Mouse (Mus musculus) stomach, postnatal 0 days (tissue): Measurements from ENCODE around the gene Aldh3a2. TPM values are rescaled to one million over a fixed set of nuclear protein-coding genes. Genes with fewer than 3 reads are reported as not detected.
"Not testable (repeated sequence)": the region's sequence is repeated elsewhere in the genome, so short reads cannot be mapped to it uniquely, and the experiment has no call there.

Source experiments
- ATAC-seq: fragments of 200-750 bp; cut with Nextera tagmentation; 2 replicates; pipeline ENCODE4 v1.8.0; 2017; ENCODE audit not compliant: low FRiP score, low TSS enrichment
- DNase-seq: peaks from one replicate; pipeline ENCODE4 v3.0.0-alpha.2; 2016; ENCODE audit warnings: low spot score
- H3K27ac ChIP-seq: fragments of 300-500 bp; sonication (generic); replicated peaks from 2 replicates; pipeline ENCODE4 v1.5.1; 2014; ENCODE audit warnings: mild to moderate bottlenecking, control low read depth
- H3K27me3 ChIP-seq: fragments of 300-500 bp; sonication (generic); 2 replicates; pipeline ENCODE4 v1.6.1; 2014; ENCODE audit warnings: low read length; ENCODE audit not compliant: control insufficient read depth, insufficient read depth
- H3K36me3 ChIP-seq: fragments of 300-500 bp; sonication (generic); 2 replicates; pipeline ENCODE4 v1.6.1; 2014; ENCODE audit warnings: low read length, mixed read lengths; ENCODE audit not compliant: control insufficient read depth, insufficient read depth
- H3K4me1 ChIP-seq: fragments of 300-500 bp; sonication (generic); replicated peaks from 2 replicates; pipeline ENCODE4 v1.6.1; 2014; ENCODE audit warnings: antibody characterized with exemption; ENCODE audit not compliant: control insufficient read depth, insufficient read depth
- H3K4me2 ChIP-seq: fragments of 300-500 bp; sonication (generic); replicated peaks from 2 replicates; pipeline ENCODE4 v1.6.1; 2014; ENCODE audit warnings: low read depth, mild to moderate bottlenecking, control low read depth, moderate library complexity
- H3K4me3 ChIP-seq: fragments of 300-500 bp; sonication (generic); 2 replicates; pipeline ENCODE4 v1.5.1; 2014; ENCODE audit warnings: low read depth, low read length, control low read depth
- H3K9ac ChIP-seq: fragments of 300-500 bp; sonication (generic); 2 replicates; pipeline ENCODE4 v1.6.1; 2014; ENCODE audit warnings: mild to moderate bottlenecking, low read length, control low read depth, mixed read lengths
- H3K9me3 ChIP-seq: fragments of 300-500 bp; sonication (generic); 2 replicates; pipeline ENCODE4 v1.6.1; 2016; ENCODE audit warnings: low read length; ENCODE audit not compliant: control insufficient read depth
- CTCF ChIP-seq: IDR thresholded peaks from 2 replicates; pipeline ENCODE4 v1.5.1; 2016; ENCODE audit warnings: antibody characterized with exemption, low read depth, mild to moderate bottlenecking, moderate library complexity
- EP300 ChIP-seq: optimal IDR thresholded peaks from 2 replicates; pipeline ENCODE3; 2016; ENCODE audit warnings: antibody characterized with exemption
- WGBS: fragments of 180-500 bp; shearing (Covaris S2); extraction: QIAGEN DNeasy Blood & Tissue Kit; methylation state at CpG from one replicate; pipeline ENCODE4 v1.1.7; 2014; 5-methylcytosine and 5-hydroxymethylcytosine counted together
- polyA plus RNA-seq: library from polyadenylated mRNA; unstranded; fragments of >200 nt; fragmentation: Nextera tagmentation; extraction: Ambion mirVana; gene quantifications from 2 replicates; pipeline ENCODE4 v1.2.1, GENCODE M21; 2015

Aldh3a2 gene
- polyA plus RNA-seq: 68.0 and 68.4 TPM in 2 replicates

GRCm38 (mm10) chr11:61266551-61267533 lies at the start of gene Aldh3a2:
Aldh3a2 (minus strand) TSS chr11:61267464.
- Histone ChIP-seq H3K36me3 (peaks cover 5% of the 10 kb centered on the region; the same call in 1 of the 2 replicates), H3K4me3 (peak within 1 kb of the TSS; percentile 69), H3K9ac (peak within 1 kb of the TSS; percentile 81), H3K4me1 (no peaks in the 10 kb centered on the region; the same call in 1 of the 2 replicates), H3K4me2 (peak within 1 kb of the TSS; percentile 61), H3K9me3 (no peaks in the 10 kb centered on the region), H3K27ac (peak within 1 kb of the TSS; percentile 99), H3K27me3 (no peaks in the 10 kb centered on the region)
- under 1% methylated on average over 57 of the region's 58 CpGs for WGBS
- peak; percentile 97 for DNase-seq
- TF ChIP-seq EP300: no peak
- TF ChIP-seq CTCF: peak; percentile 25; the same call in 1 of the 2 replicates
- ATAC-seq: peak; percentile 97

- TF ChIP-seq CTCF (no peak), EP300 (no peak)
- H3K4me2 ChIP-seq: no peak overlapping the region
- 35% methylated on average over 2 of the region's 2 CpGs for WGBS
Observed at GRCm38 (mm10) chr11:61316864-61317263, 49.6 kb upstream of the Aldh3a2 start.

GRCm38 (mm10) chr11:61310321-61310720 lies 43.1 kb upstream of the Aldh3a2 start:
- ATAC-seq: no peak
- Histone ChIP-seq H3K9me3 (no peaks in the 10 kb centered on the region), H3K27ac (no peak overlapping the region), H3K27me3 (no peaks in the 10 kb centered on the region), H3K9ac (no peak overlapping the region), H3K4me1 (no peaks in the 10 kb centered on the region), H3K36me3 (no peaks in the 10 kb centered on the region), H3K4me3 (no peak overlapping the region), H3K4me2 (no peak overlapping the region)
- WGBS: 51% methylated on average over 7 of the region's 7 CpGs
- TF ChIP-seq CTCF: no peak
- no peak for TF ChIP-seq EP300
- no peak for DNase-seq

More at GRCm38 (mm10) chr11:61316864-61317263, 49.6 kb upstream of the Aldh3a2 start:
- H3K4me1 ChIP-seq: no peaks in the 10 kb centered on the region
- H3K27ac ChIP-seq: no peak overlapping the region
- H3K9ac ChIP-seq: no peak overlapping the region
- H3K36me3 ChIP-seq: no peaks in the 10 kb centered on the region
- H3K27me3 ChIP-seq: no peaks in the 10 kb centered on the region
- no peaks in the 10 kb centered on the region for H3K9me3 ChIP-seq
- no peak overlapping the region for H3K4me3 ChIP-seq
- ATAC-seq: no peak
- DNase-seq: no peak

- Histone ChIP-seq H3K27me3 (no peaks in the 10 kb centered on the region), H3K9ac (no peak overlapping the region), H3K4me1 (no peaks in the 10 kb centered on the region), H3K36me3 (no peaks in the 10 kb centered on the region), H3K9me3 (no peaks in the 10 kb centered on the region), H3K4me2 (no peak overlapping the region), H3K4me3 (no peak overlapping the region), H3K27ac (no peak overlapping the region)
- DNase-seq (no peak), ATAC-seq (no peak)
- TF ChIP-seq CTCF: no peak
- no peak for TF ChIP-seq EP300
- WGBS: 60% methylated on average over 12 of the region's 12 CpGs
Observed at GRCm38 (mm10) chr11:61309831-61310230, 42.6 kb upstream of the Aldh3a2 start.

- no peak overlapping the region for H3K4me3 ChIP-seq
- TF ChIP-seq EP300 (no peak), CTCF (no peak)
- no peak overlapping the region for H3K27ac ChIP-seq
- no peak overlapping the region for H3K9ac ChIP-seq
- ATAC-seq (peak; percentile 68), DNase-seq (no peak)
- no peaks in the 10 kb centered on the region for H3K4me1 ChIP-seq
- H3K9me3 ChIP-seq: no peaks in the 10 kb centered on the region
- no peak overlapping the region for H3K4me2 ChIP-seq
- 44% methylated on average over 7 of the region's 7 CpGs for WGBS
- no peaks in the 10 kb centered on the region for H3K36me3 ChIP-seq
- H3K27me3 ChIP-seq: no peaks in the 10 kb centered on the region
Observed at GRCm38 (mm10) chr11:61307795-61308194, 40.5 kb upstream of the Aldh3a2 start.

- H3K4me2 ChIP-seq: no peak overlapping the region
- H3K4me3 ChIP-seq: no peak overlapping the region
- peaks cover 1% of the 10 kb centered on the region; the same call in 1 of the 2 replicates for H3K4me1 ChIP-seq
- no peaks in the 10 kb centered on the region for H3K36me3 ChIP-seq
- 73% methylated on average over 4 of the region's 4 CpGs for WGBS
- no peak overlapping the region for H3K27ac ChIP-seq
- no peaks in the 10 kb centered on the region for H3K9me3 ChIP-seq
- no peak for DNase-seq
- no peak for ATAC-seq
- no peak overlapping the region for H3K9ac ChIP-seq
- TF ChIP-seq EP300: no peak
- TF ChIP-seq CTCF: peak; percentile 61
- no peaks in the 10 kb centered on the region for H3K27me3 ChIP-seq
Observed at GRCm38 (mm10) chr11:61305377-61305776, 38.1 kb upstream of the Aldh3a2 start.

- DNase-seq, H3K27me3 ChIP-seq, H3K36me3 ChIP-seq, H3K27ac ChIP-seq, H3K9me3 ChIP-seq, H3K4me1 ChIP-seq, H3K9ac ChIP-seq, H3K4me2 ChIP-seq, ATAC-seq, H3K4me3 ChIP-seq: not testable (repeated sequence)
- 99% methylated on average over 5 of the region's 10 CpGs for WGBS
Observed at GRCm38 (mm10) chr11:61304535-61304934, 37.3 kb upstream of the Aldh3a2 start.
